Mouse (Mus musculus): Measurements from ENCODE around the gene Gm2075.
"Not testable (repeated sequence)": the region's sequence is repeated elsewhere in the genome, so short reads cannot be mapped to it uniquely, and the experiment has no call there.

GRCm38 (mm10) chr12:88018671-88019070, 7.0 kb downstream of the Gm2075 start, which contains the start of gene Gm6803:
- not testable (repeated sequence) for TF ChIP-seq CTCF (IDR thresholded peaks at IDR 0.05; ENCODE audit: low read depth, low read length); POLR2A (IDR thresholded peaks at IDR 0.05; ENCODE audit: insufficient read depth, low read length)
